Mouse (Mus musculus) liver, postnatal 0 days (tissue): ENCODE results near the gene Slc44a5.

ENCODE experiments used
- CTCF ChIP-seq: sonication (generic); IDR thresholded peaks from 2 replicates; pipeline ENCODE4 v1.5.1; 2016; ENCODE audit warnings: antibody characterized with exemption, low read depth
- EP300 ChIP-seq: IDR thresholded peaks from 2 replicates; pipeline ENCODE4 v1.6.1; 2016; ENCODE audit warnings: antibody characterized with exemption, low read depth, mild to moderate bottlenecking

DNA sequence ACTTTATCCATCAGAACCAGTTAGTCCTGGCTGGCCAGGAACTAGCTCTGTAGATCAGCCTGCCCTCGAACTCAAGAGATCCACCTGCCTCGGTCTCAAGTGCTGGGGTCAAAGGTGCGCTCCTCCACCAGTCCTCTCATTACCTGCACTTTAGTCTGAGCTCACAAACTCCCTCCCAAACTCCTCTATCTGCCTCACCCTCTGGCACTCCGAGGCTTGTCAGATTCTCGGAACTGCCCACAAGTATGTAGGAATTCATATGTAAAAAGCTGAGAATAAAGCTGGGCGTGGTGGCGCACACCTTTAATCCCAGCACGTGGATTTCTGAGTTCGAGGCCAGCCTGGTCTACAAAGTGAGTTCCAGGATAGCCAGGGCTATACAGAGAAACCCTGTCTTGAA lies 32.8 kb upstream of the Slc44a5 start:
- no peak for TF ChIP-seq CTCF
- TF ChIP-seq EP300 = no peak
